ENCODE assay signal across 8 mouse cellular contexts in the genomic region with DNA sequence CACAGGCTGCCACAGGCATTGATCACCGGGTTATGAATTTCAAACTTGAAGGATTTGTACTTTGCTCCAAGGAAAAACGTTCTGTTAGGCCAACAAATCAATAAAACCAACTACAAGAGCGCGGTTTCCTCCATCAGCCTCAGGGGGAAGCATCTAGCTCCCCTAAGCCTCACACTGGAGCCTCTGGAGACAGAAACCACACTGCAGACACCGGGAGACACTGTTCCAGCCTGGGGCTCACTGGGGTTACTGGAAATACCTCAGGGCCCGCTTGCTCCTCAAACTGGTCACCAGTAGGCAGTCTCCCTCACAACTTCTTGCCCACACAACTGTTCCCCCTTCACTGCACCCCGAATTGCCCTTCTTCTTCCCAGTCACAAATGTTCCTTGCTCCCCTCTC. TPM values are rescaled to one million over a fixed set of nuclear protein-coding genes. Genes with fewer than 3 reads are reported as not detected.
DNase-seq lines count a peak whose midpoint lies in the region; ATAC-seq and TF ChIP-seq lines count a peak whose summit lies in the region.

No protein-coding gene starts in this region.

- H3K4me2 ChIP-seq in neural tube, embryonic 12.5 days (replicated peaks), result peak overlapping the region; percentile 86

- TF ChIP-seq POLR2A in cortical plate, adult 2 months (IDR thresholded peaks at IDR 0.05; ENCODE audit: extremely low read depth, insufficient read depth, low read length), result no peak

- peak overlapping the region; percentile 83 for H3K27ac ChIP-seq in left cerebral cortex, adult 2 months
- H3K27ac ChIP-seq in cortical plate, adult 2 months (ENCODE audit: insufficient read depth, low read length), result 0 out of 2 replicates have a peak overlapping the region, but pooled peaks have one; percentile 73
- H3K27ac ChIP-seq in neural tube, embryonic 12.5 days, result peak overlapping the region; percentile 62; the same call in 1 of the 2 replicates

- 13% methylated on average over 7 of the region's 7 CpGs for WGBS in neural tube, embryonic 12.5 days

- peak overlapping the region; percentile 58 for H3K4me3 ChIP-seq in left cerebral cortex, adult 2 months
- H3K4me3 ChIP-seq in cortical plate, adult 2 months (ENCODE audit: insufficient read depth, low read length), result peak overlapping the region; percentile 44
- peak overlapping the region; percentile 44 for H3K4me3 ChIP-seq in neural tube, embryonic 12.5 days

- intact Hi-C loops in left cerebral cortex, adult 2 months (cut with DNase I), result no loop called here
- intact Hi-C loops in left cerebral cortex, postnatal 25 days (cut with DNase I), result loop anchor here (1.0 kb wide), 1 partner anchor 33 kb away; no protein-coding TSS in a partner anchor

- no peak; the same call in none of the 2 replicates for TF ChIP-seq CTCF in left cerebral cortex, adult 2 months (IDR thresholded peaks at IDR 0.05)
- TF ChIP-seq CTCF in cortical plate, adult 2 months (IDR thresholded peaks at IDR 0.05; ENCODE audit: extremely low read depth, insufficient read depth, low read length), result no peak

- no peaks in the 10 kb centered on the region for H3K36me3 ChIP-seq in neural tube, embryonic 12.5 days

- no peak for DNase-seq in left cerebral cortex, adult 2 months (ENCODE audit: extremely low spot score in 1 of 2, low spot score in 2 of 2)
- no peak for DNase-seq in left cerebral cortex, postnatal 25 days (ENCODE audit: low spot score in 2 of 2)
- DNase-seq in induced T-regulatory cell, adult 2 months (ENCODE audit: low read depth), result peak; percentile 20
- DNase-seq in gastrocnemius, postnatal 25 days, result no peak
- DNase-seq in frontal cortex, adult 2 months (ENCODE audit: extremely low spot score in 1 of 2, low spot score in 1 of 2), result no peak
- DNase-seq in cerebellum, postnatal 25 days, result no peak

- no peaks in the 10 kb centered on the region for H3K27me3 ChIP-seq in neural tube, embryonic 12.5 days (replicated peaks)

- no peaks in the 10 kb centered on the region for H3K9me3 ChIP-seq in neural tube, embryonic 12.5 days

- H3K9ac ChIP-seq in neural tube, embryonic 12.5 days, result peak overlapping the region; percentile 64

- H3K4me1 ChIP-seq in cortical plate, adult 2 months (ENCODE audit: control insufficient read depth, insufficient read depth, low read length), result no peaks in the 10 kb centered on the region
- H3K4me1 ChIP-seq in neural tube, embryonic 12.5 days, result peaks cover 50% of the 10 kb centered on the region

- peak; percentile 13; the same call in 1 of the 2 replicates for ATAC-seq in neural tube, embryonic 12.5 days (ENCODE audit: low FRiP score, low read depth)

RNA-seq across cellular contexts. Expression of a gene that starts 3.0 kb away (rescaled TPM):
- 1 to 10 TPM; 2.7 to 3.7 TPM for total RNA-seq in left cerebral cortex, adult 2 months (2021)
- 1 to 10 TPM; 3.0 to 3.6 TPM for total RNA-seq in left cerebral cortex, postnatal 25 days (2021)
- 1.6 and 2.1 TPM in 2 replicates for polyA plus RNA-seq in cortical plate, adult 2 months (2012; rRNA removed)
- 1.6 and 1.9 TPM in 2 replicates for polyA plus RNA-seq in neural tube, embryonic 12.5 days (2016; fragmentation: Nextera tagmentation; extraction: Ambion mirVana)
- total RNA-seq in gastrocnemius, postnatal 25 days (2021), result under 1 TPM; 0.03 to 0.48 TPM
- polyA plus RNA-seq in frontal cortex, adult 2 months (2012; rRNA removed), result 2.7 and 4.6 TPM in 2 replicates

RNA-seq across cellular contexts. Expression of a gene that starts 14.0 kb away (rescaled TPM):
- 10 to 100 TPM; 46.6 to 63.0 TPM for total RNA-seq in left cerebral cortex, adult 2 months (2021)
- total RNA-seq in left cerebral cortex, postnatal 25 days (2021), result 10 to 100 TPM; 57.5 to 60.4 TPM
- 68.2 and 77.1 TPM in 2 replicates for polyA plus RNA-seq in cortical plate, adult 2 months (2012; rRNA removed)
- polyA plus RNA-seq in neural tube, embryonic 12.5 days (2016; fragmentation: Nextera tagmentation; extraction: Ambion mirVana), result 54.4 and 57.4 TPM in 2 replicates
- under 1 TPM; 0.35 to 0.69 TPM for total RNA-seq in gastrocnemius, postnatal 25 days (2021)
- 78.4 and 80.4 TPM in 2 replicates for polyA plus RNA-seq in frontal cortex, adult 2 months (2012; rRNA removed)

RNA-seq across cellular contexts. Expression of a gene that starts 34.1 kb away (rescaled TPM):
- 10 to 100 TPM in 1 of 2 experiments, 1 to 10 TPM in 1; 7.6 to 10.5 TPM for total RNA-seq in left cerebral cortex, adult 2 months (2021)
- total RNA-seq in left cerebral cortex, postnatal 25 days (2021), result 10 to 100 TPM; 10.1 to 10.4 TPM
- 13.6 and 14.3 TPM in 2 replicates for polyA plus RNA-seq in cortical plate, adult 2 months (2012; rRNA removed)
- polyA plus RNA-seq in neural tube, embryonic 12.5 days (2016; fragmentation: Nextera tagmentation; extraction: Ambion mirVana), result 32.2 and 32.4 TPM in 2 replicates
- 1 to 10 TPM; 3.4 to 3.7 TPM for total RNA-seq in gastrocnemius, postnatal 25 days (2021)
- polyA plus RNA-seq in frontal cortex, adult 2 months (2012; rRNA removed), result 12.2 and 12.9 TPM in 2 replicates

RNA-seq across cellular contexts. Expression of a gene that starts 34.2 kb away (rescaled TPM):
- 10 to 100 TPM; 23.7 TPM for total RNA-seq in left cerebral cortex, adult 2 months (2021)
- 10 to 100 TPM; 18.7 to 21.1 TPM for total RNA-seq in left cerebral cortex, postnatal 25 days (2021)
- 33.9 and 35.1 TPM in 2 replicates for polyA plus RNA-seq in cortical plate, adult 2 months (2012; rRNA removed)
- 116 and 120 TPM in 2 replicates for polyA plus RNA-seq in neural tube, embryonic 12.5 days (2016; fragmentation: Nextera tagmentation; extraction: Ambion mirVana)
- 10 to 100 TPM; 12.2 to 12.7 TPM for total RNA-seq in gastrocnemius, postnatal 25 days (2021)
- 36.7 and 38.4 TPM in 2 replicates for polyA plus RNA-seq in frontal cortex, adult 2 months (2012; rRNA removed)

RNA-seq across cellular contexts. Expression of a gene that starts 59.8 kb away (rescaled TPM):
- total RNA-seq in left cerebral cortex, adult 2 months (2021), result 100 to 1,000 TPM; 411 to 429 TPM
- total RNA-seq in left cerebral cortex, postnatal 25 days (2021), result 100 to 1,000 TPM; 403 to 438 TPM
- polyA plus RNA-seq in cortical plate, adult 2 months (2012; rRNA removed), result 362 and 374 TPM in 2 replicates
- polyA plus RNA-seq in neural tube, embryonic 12.5 days (2016; fragmentation: Nextera tagmentation; extraction: Ambion mirVana), result 8.4 and 10.8 TPM in 2 replicates
- total RNA-seq in gastrocnemius, postnatal 25 days (2021), result 100 to 1,000 TPM; 365 to 378 TPM
- 324 and 357 TPM in 2 replicates for polyA plus RNA-seq in frontal cortex, adult 2 months (2012; rRNA removed)

Comparison
In these comparisons a context has a peak if more than half of its experiments do, and no peak if none do; other contexts are left out.
1. RNA of a gene that starts 14.0 kb away (total RNA-seq): 46.6 to 63.0 TPM in left cerebral cortex, adult 2 months and 57.5 to 60.4 TPM in left cerebral cortex, postnatal 25 days; 0.35 to 0.69 TPM in gastrocnemius, postnatal 25 days; every median in the first group is over 10 times any median in the second.
2. Peak in every context shown above with its lines, with median percentiles within 50 percentile points of each other: H3K27ac ChIP-seq and H3K4me3 ChIP-seq.